Mouse (Mus musculus): ENCODE measurements around the gene Lactb.

DNA sequence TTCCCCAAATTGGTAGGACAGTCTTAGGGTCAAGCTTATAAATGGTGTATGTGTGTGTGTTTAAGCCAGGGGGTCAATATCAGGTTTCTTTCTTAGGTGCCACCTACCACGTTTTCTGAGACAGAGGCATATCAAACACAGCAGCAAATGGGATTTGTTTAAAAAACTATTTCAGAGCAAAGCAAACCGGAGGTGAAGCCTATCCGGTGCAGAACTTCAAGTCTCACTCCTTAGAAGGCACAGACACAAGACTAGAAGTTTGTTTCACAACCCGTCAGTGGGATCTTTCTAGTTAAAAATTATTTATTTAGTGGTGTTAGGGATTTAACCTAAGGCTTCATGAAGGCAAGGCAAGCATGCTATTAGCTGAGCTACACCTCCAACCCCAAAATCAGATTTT lies 30.1 kb downstream of the Lactb start:
- TF ChIP-seq CTCF (IDR thresholded peaks at IDR 0.05; ENCODE audit: low read depth) = no peak
- no peak for TF ChIP-seq EP300 (IDR thresholded peaks at IDR 0.05; ENCODE audit: low read depth)

Data from heart, postnatal 0 days (tissue).